Comparison of ENCODE assay signal across 31 mouse cellular contexts in the genomic region with DNA sequence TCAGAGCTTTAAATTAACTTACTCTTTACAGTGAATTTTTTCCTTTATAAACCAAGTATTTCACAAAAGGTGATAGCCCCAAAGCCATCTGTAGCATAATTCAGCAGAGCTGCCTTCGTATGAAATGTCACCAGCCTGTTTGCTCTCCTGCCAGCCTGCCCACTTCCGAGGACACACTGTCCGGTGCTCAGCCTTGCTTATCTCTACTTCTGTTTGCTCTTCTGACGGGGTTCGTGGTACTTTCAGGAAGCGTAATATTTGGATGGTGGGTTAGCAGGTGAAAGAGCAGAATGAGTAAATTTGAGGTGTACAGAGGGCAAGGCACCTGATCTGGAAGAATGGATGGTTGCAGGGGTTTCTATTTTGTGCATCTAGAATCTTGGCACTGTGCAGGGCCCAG. TPM values are rescaled to one million over a fixed set of nuclear protein-coding genes. Genes with fewer than 3 reads are reported as not detected.
DNase-seq lines count a peak whose midpoint lies in the region; ATAC-seq lines count a peak whose summit lies in the region.
"Had no signal": no experiment of that assay in that cellular context is flagged by ENCODE, and none has a peak within 500 bp of the region (broad histone marks: within the 10 kb centered on the region; RNA-seq: fewer than 3 reads in every experiment).

No protein-coding gene starts in this region.

- DNase-seq in adrenal gland, adult 2 months: peak; percentile 3
- DNase-seq in adrenal gland, postnatal 14 days: no peak
- DNase-seq in liver, embryonic 13.5 days: no peak
- no peak for DNase-seq in cerebellum, adult 9-10 months
- no peak for DNase-seq in frontal cortex, postnatal 36 days (ENCODE audit: low spot score in 2 of 2)
- no peak for DNase-seq in ovary, adult 18-20 months (ENCODE audit: low spot score)
- DNase-seq: cerebellum, adult 18-20 months; gastrocnemius, postnatal 10 days; heart, adult 2 months; heart, postnatal 4 days; kidney, adult 18-20 months; kidney, postnatal 10 days; layer of hippocampus, postnatal 36 days; thymus, postnatal 25 days had no signal

- ATAC-seq in megakaryocyte, adult 5-6 weeks (ENCODE audit: poor library complexity, severe bottlenecking): no peak
- peak; percentile 65 for ATAC-seq in liver, embryonic 13.5 days (ENCODE audit: low read depth)
- ATAC-seq: CD4-positive, CD25-positive, alpha-beta regulatory T cell, adult 4 months had no signal

- no peaks in the 10 kb centered on the region for H3K36me3 ChIP-seq in megakaryocyte, embryonic 14.5 days (replicated peaks; ENCODE audit: low read length)
- no peaks in the 10 kb centered on the region for H3K36me3 ChIP-seq in liver, embryonic 13.5 days
- H3K36me3 ChIP-seq: forebrain, embryonic 12.5 days; G1E; heart, embryonic 15.5 days; hindbrain, embryonic 15.5 days; midbrain, embryonic 12.5 days had no signal

- peak overlapping the region; percentile 74 for H3K4me3 ChIP-seq in megakaryocyte, embryonic 14.5 days (replicated peaks)
- no peak overlapping the region for H3K4me3 ChIP-seq in liver, embryonic 13.5 days (replicated peaks)
- H3K4me3 ChIP-seq: forebrain, embryonic 12.5 days; heart, adult 2 months; heart, embryonic 15.5 days; hindbrain, embryonic 15.5 days; layer of hippocampus, adult 2 months; midbrain, embryonic 12.5 days had no signal

- H3K27me3 ChIP-seq in megakaryocyte, embryonic 14.5 days (replicated peaks): peaks cover 8% of the 10 kb centered on the region
- H3K27me3 ChIP-seq in liver, embryonic 13.5 days: no peaks in the 10 kb centered on the region
- H3K27me3 ChIP-seq: forebrain, embryonic 12.5 days; heart, embryonic 15.5 days; hindbrain, embryonic 15.5 days; midbrain, embryonic 12.5 days had no signal

- H3K27ac ChIP-seq in liver, embryonic 13.5 days: 0 out of 2 replicates have a peak overlapping the region, but pooled peaks have one; percentile 23
- H3K27ac ChIP-seq: forebrain, embryonic 12.5 days; heart, adult 2 months; heart, embryonic 15.5 days; hindbrain, embryonic 15.5 days; layer of hippocampus, adult 2 months; macrophage; midbrain, embryonic 12.5 days had no signal

- peaks cover 6% of the 10 kb centered on the region; the same call in 1 of the 2 replicates for H3K9me3 ChIP-seq in megakaryocyte, embryonic 14.5 days
- no peaks in the 10 kb centered on the region for H3K9me3 ChIP-seq in liver, embryonic 13.5 days (replicated peaks)
- H3K9me3 ChIP-seq: forebrain, embryonic 12.5 days; heart, embryonic 15.5 days; hindbrain, embryonic 15.5 days had no signal

- peaks cover 32% of the 10 kb centered on the region for H3K4me1 ChIP-seq in megakaryocyte, embryonic 14.5 days
- H3K4me1 ChIP-seq in liver, embryonic 13.5 days (replicated peaks): peaks cover 3% of the 10 kb centered on the region; the same call in 1 of the 2 replicates
- H3K4me1 ChIP-seq: forebrain, embryonic 12.5 days; heart, embryonic 15.5 days; hindbrain, embryonic 15.5 days; midbrain, embryonic 12.5 days had no signal

- H3K4me2 ChIP-seq in liver, embryonic 13.5 days: no peak overlapping the region
- H3K4me2 ChIP-seq: forebrain, embryonic 12.5 days; heart, embryonic 15.5 days; hindbrain, embryonic 15.5 days; midbrain, embryonic 12.5 days had no signal

- H3K9ac ChIP-seq in liver, embryonic 13.5 days: no peak overlapping the region
- H3K9ac ChIP-seq: forebrain, embryonic 12.5 days; heart, embryonic 15.5 days; hindbrain, embryonic 15.5 days; midbrain, embryonic 12.5 days had no signal

- WGBS in liver, embryonic 13.5 days (ENCODE audit: insufficient replicate concordance): 22% methylated on average over 6 of the region's 6 CpGs

RNA-seq across cellular contexts. Expression of a gene that starts 5.6 kb away (rescaled TPM):
- not detected for total RNA-seq in adrenal gland, adult 2 months (2021)
- not detected in 2 replicates for polyA plus RNA-seq in adrenal gland, adult 2 months (2012; rRNA removed)
- total RNA-seq in adrenal gland, postnatal 14 days (2021): not detected in 2 replicates
- polyA plus RNA-seq in megakaryocyte, embryonic 14.5 days (2012; ENCODE audit: insufficient read depth, low replicate concordance): not detected in 2 replicates
- total RNA-seq in megakaryocyte, adult 5-6 weeks (2015): not detected in 2 replicates
- total RNA-seq in megakaryocyte, adult 5-6 weeks (2017): not detected in 2 replicates
- polyA plus RNA-seq in liver, embryonic 13.5 days (2015; fragmentation: Nextera tagmentation; extraction: Ambion mirVana): not detected in 2 replicates
- total RNA-seq: adrenal gland, adult 18-20 months; gastrocnemius, postnatal 10 days; heart, adult 2 months; heart, postnatal 4 days; layer of hippocampus, adult 2 months; layer of hippocampus, postnatal 36 days; left cerebral cortex, postnatal 14 days; monocyte, adult 5-6 weeks had no signal
- polyA plus RNA-seq: cortical plate, adult 2 months; embryonic facial prominence, embryonic 11.5 days; forebrain, embryonic 12.5 days; G1E; heart, adult 2 months; heart, embryonic 15.5 days; hindbrain, embryonic 15.5 days; limb, embryonic 14.5 days; macrophage; midbrain, embryonic 12.5 days; neural tube, embryonic 11.5 days had no signal
